Mouse (Mus musculus) intestine, postnatal 0 days (tissue): ENCODE data around the gene Uhrf2. TPM values are rescaled to one million over a fixed set of nuclear protein-coding genes. Genes with fewer than 3 reads are reported as not detected.

Experiments used
- ATAC-seq: fragments of 200-750 bp; cut with Nextera tagmentation; 2 replicates; pipeline ENCODE4 v1.8.0; 2017; ENCODE audit warnings: mild to moderate bottlenecking, moderate TSS enrichment, moderate library complexity
- H3K27ac ChIP-seq: fragments of 300-500 bp; sonication (generic); 2 replicates; pipeline ENCODE4 v1.5.1; 2014; ENCODE audit warnings: mild to moderate bottlenecking, low read depth, low read length, moderate library complexity
- H3K27me3 ChIP-seq: fragments of 300-500 bp; sonication (generic); replicated peaks from 2 replicates; pipeline ENCODE4 v1.6.1; 2014; ENCODE audit warnings: low read length, mixed read lengths; ENCODE audit not compliant: control insufficient read depth, insufficient read depth
- H3K36me3 ChIP-seq: fragments of 300-500 bp; sonication (generic); 2 replicates; pipeline ENCODE4 v1.6.1; 2014; ENCODE audit warnings: mild to moderate bottlenecking, moderate library complexity; ENCODE audit not compliant: control insufficient read depth, insufficient read depth
- H3K4me1 ChIP-seq: fragments of 300-500 bp; sonication (generic); replicated peaks from 2 replicates; pipeline ENCODE4 v1.6.1; 2014; ENCODE audit warnings: antibody characterized with exemption, low read length, mixed read lengths; ENCODE audit not compliant: control insufficient read depth, insufficient read depth
- H3K4me2 ChIP-seq: fragments of 300-500 bp; sonication (generic); replicated peaks from 2 replicates; pipeline ENCODE4 v1.6.1; 2014; ENCODE audit warnings: low read depth, mild to moderate bottlenecking, moderate library complexity
- H3K4me3 ChIP-seq: fragments of 300-500 bp; sonication (generic); 2 replicates; pipeline ENCODE4 v1.5.1; 2014; ENCODE audit warnings: low read depth, low read length
- H3K9ac ChIP-seq: fragments of 300-500 bp; sonication (generic); 2 replicates; pipeline ENCODE4 v1.6.1; 2014; ENCODE audit warnings: mild to moderate bottlenecking, low read depth, low read length
- H3K9me3 ChIP-seq: fragments of 300-500 bp; sonication (generic); 2 replicates; pipeline ENCODE4 v1.6.1; 2016; ENCODE audit warnings: mixed run types; ENCODE audit not compliant: control insufficient read depth
- CTCF ChIP-seq: sonication (generic); IDR thresholded peaks from 2 replicates; pipeline ENCODE4 v1.5.1; 2016; ENCODE audit warnings: low read depth, mild to moderate bottlenecking, control low read depth, antibody characterized with exemption, moderate library complexity
- WGBS: fragments of 180-500 bp; shearing (Covaris S2); extraction: QIAGEN DNeasy Blood & Tissue Kit; methylation state at CpG from one replicate; pipeline ENCODE4 v1.1.7; 2014; 5-methylcytosine and 5-hydroxymethylcytosine counted together
- polyA plus RNA-seq: library from polyadenylated mRNA; unstranded; fragments of >200 nt; fragmentation: Nextera tagmentation; extraction: Ambion mirVana; gene quantifications from 2 replicates; pipeline ENCODE4 v1.2.1, GENCODE M21; 2015

Gene Uhrf2
- polyA plus RNA-seq, 1 experiment from 2014 or later: 18.3 TPM

- H3K4me3 ChIP-seq: no peak overlapping the region
- WGBS: 65% methylated on average over 11 of the region's 11 CpGs
- H3K27me3 ChIP-seq: no peaks in the 10 kb centered on the region
- ATAC-seq: no peak
- no peak overlapping the region for H3K27ac ChIP-seq
- no peaks in the 10 kb centered on the region for H3K36me3 ChIP-seq
- peaks cover 13% of the 10 kb centered on the region; the same call in 1 of the 2 replicates for H3K4me1 ChIP-seq
- H3K4me2 ChIP-seq: no peak overlapping the region
- no peaks in the 10 kb centered on the region for H3K9me3 ChIP-seq
- H3K9ac ChIP-seq: no peak overlapping the region
- TF ChIP-seq CTCF: no peak
Observed at GRCm38 (mm10) chr19:30029002-30029710, 1.2 kb upstream of the Uhrf2 start.

GRCm38 (mm10) chr19:30030636-30031467 is 539 bp downstream of the Uhrf2 start:
- H3K9ac ChIP-seq: peak overlapping the region; percentile 97
- under 1% methylated on average over 72 of the region's 92 CpGs for WGBS
- H3K4me3 ChIP-seq: peak overlapping the region; percentile 96
- H3K27me3 ChIP-seq: no peaks in the 10 kb centered on the region
- H3K9me3 ChIP-seq: no peaks in the 10 kb centered on the region
- H3K36me3 ChIP-seq: no peaks in the 10 kb centered on the region
- H3K4me2 ChIP-seq: peak overlapping the region; percentile 80
- H3K4me1 ChIP-seq: peaks cover 13% of the 10 kb centered on the region; the same call in 1 of the 2 replicates
- peak; percentile 51 for ATAC-seq
- no peak for TF ChIP-seq CTCF
- peak overlapping the region; percentile 92 for H3K27ac ChIP-seq

GRCm38 (mm10) chr19:30031468-30031931 is 1.2 kb downstream of the Uhrf2 start:
- peaks cover 13% of the 10 kb centered on the region; the same call in 1 of the 2 replicates for H3K4me1 ChIP-seq
- no peak for TF ChIP-seq CTCF
- peak overlapping the region; percentile 92 for H3K27ac ChIP-seq
- no peak for ATAC-seq
- no peaks in the 10 kb centered on the region for H3K36me3 ChIP-seq
- H3K9me3 ChIP-seq: no peaks in the 10 kb centered on the region
- no peaks in the 10 kb centered on the region for H3K27me3 ChIP-seq
- peak overlapping the region; percentile 96 for H3K4me3 ChIP-seq
- H3K9ac ChIP-seq: peak overlapping the region; percentile 97
- WGBS: 2% methylated on average over 7 of the region's 7 CpGs
- peak overlapping the region; percentile 80 for H3K4me2 ChIP-seq

DNA sequence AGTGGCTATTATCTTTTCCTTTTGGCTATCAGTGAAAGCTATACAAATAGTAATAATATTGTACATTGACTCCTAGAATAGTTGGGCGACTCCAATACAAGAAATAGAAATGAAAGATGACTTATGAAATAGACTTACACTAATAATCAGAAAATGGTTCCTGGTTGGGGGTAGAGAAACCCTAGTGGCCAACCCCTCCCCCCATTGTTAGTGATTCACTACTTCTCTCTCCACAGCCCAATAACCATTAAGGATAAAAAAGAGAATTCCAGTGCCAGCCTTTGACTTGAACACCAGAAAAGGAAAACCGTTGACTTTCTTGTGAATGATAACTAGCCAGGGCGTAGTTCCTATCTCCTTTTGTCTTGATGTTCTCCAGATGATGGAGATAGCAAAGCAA is 1.9 kb downstream of the Uhrf2 start:
- 44% methylated on average over 3 of the region's 3 CpGs for WGBS
- Histone ChIP-seq H3K9me3 (no peaks in the 10 kb centered on the region), H3K9ac (no peak overlapping the region), H3K4me1 (peaks cover 13% of the 10 kb centered on the region; the same call in 1 of the 2 replicates), H3K4me3 (peak overlapping the region; percentile 96; the same call in 1 of the 2 replicates), H3K27ac (no peak overlapping the region), H3K36me3 (no peaks in the 10 kb centered on the region), H3K4me2 (peak overlapping the region; percentile 80), H3K27me3 (no peaks in the 10 kb centered on the region)
- TF ChIP-seq CTCF: no peak
- ATAC-seq: no peak

DNA sequence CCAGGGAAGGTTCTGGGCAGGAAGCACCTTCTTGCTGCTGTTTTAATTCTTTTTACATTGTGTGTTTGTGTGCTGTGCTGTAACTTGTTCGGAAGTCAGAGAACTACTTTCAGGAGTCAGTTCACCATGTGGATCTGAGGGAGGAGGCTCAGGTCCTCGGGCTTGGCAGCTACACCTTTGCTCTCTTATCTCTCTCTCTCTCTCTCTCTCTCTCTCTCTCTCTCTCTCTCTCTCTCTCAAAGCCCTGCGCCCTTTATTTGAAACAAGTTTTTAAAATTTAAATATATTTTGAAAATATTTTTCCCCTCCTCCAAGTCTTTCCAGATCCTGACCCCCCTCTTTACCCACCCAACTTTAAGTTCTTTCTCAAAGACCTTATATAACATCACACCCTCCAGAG is 5.0 kb downstream of the Uhrf2 start:
- ATAC-seq: no peak
- no peak overlapping the region for H3K4me3 ChIP-seq
- no peak overlapping the region for H3K4me2 ChIP-seq
- no peaks in the 10 kb centered on the region for H3K27me3 ChIP-seq
- H3K36me3 ChIP-seq: no peaks in the 10 kb centered on the region
- no peak for TF ChIP-seq CTCF
- no peaks in the 10 kb centered on the region for H3K9me3 ChIP-seq
- no peak overlapping the region for H3K9ac ChIP-seq
- WGBS: 49% methylated on average over 3 of the region's 3 CpGs
- no peak overlapping the region for H3K27ac ChIP-seq
- H3K4me1 ChIP-seq: 0 out of 2 replicates have a peak, but pooled peaks cover 6% of the 10 kb centered on the region

DNA sequence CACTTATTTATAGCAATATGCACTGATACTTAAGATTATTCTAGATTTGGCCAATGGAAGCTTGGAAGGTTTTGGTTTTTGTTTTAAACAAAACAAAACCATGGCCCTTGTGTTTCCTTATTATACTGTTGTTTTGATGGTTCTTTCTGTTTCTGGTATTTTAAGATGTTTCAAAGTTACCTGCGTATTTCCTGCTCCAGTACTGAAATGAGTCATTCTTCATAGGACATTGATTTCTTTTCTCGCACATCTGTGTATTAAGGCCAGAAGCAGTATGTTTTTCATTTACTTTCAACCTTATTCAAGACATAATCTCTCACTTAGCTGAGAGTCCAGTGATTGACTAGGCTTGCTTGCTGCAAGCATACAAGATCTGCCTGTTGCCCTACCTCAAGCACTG is 13.4 kb downstream of the Uhrf2 start:
- no peak overlapping the region for H3K4me2 ChIP-seq
- no peak overlapping the region for H3K4me3 ChIP-seq
- no peak overlapping the region for H3K9ac ChIP-seq
- no peaks in the 10 kb centered on the region for H3K9me3 ChIP-seq
- no peak for ATAC-seq
- TF ChIP-seq CTCF: no peak
- no peaks in the 10 kb centered on the region for H3K27me3 ChIP-seq
- H3K27ac ChIP-seq: no peak overlapping the region
- no peaks in the 10 kb centered on the region for H3K4me1 ChIP-seq
- WGBS: 85% methylated on average over 2 of the region's 2 CpGs
- H3K36me3 ChIP-seq: no peaks in the 10 kb centered on the region; the same call in 1 of the 2 replicates
